Mouse (Mus musculus) layer of hippocampus, adult 9-10 months (tissue): ENCODE results near the gene Arglu1.
A peak's percentile ranks its signal among the peaks of the same experiment; 100 is the strongest.

Experiments used
- DNase-seq: peaks from one replicate; pipeline ENCODE4 v3.0.0; 2022; ENCODE audit warnings: low spot score

The Arglu1 gene

DNA sequence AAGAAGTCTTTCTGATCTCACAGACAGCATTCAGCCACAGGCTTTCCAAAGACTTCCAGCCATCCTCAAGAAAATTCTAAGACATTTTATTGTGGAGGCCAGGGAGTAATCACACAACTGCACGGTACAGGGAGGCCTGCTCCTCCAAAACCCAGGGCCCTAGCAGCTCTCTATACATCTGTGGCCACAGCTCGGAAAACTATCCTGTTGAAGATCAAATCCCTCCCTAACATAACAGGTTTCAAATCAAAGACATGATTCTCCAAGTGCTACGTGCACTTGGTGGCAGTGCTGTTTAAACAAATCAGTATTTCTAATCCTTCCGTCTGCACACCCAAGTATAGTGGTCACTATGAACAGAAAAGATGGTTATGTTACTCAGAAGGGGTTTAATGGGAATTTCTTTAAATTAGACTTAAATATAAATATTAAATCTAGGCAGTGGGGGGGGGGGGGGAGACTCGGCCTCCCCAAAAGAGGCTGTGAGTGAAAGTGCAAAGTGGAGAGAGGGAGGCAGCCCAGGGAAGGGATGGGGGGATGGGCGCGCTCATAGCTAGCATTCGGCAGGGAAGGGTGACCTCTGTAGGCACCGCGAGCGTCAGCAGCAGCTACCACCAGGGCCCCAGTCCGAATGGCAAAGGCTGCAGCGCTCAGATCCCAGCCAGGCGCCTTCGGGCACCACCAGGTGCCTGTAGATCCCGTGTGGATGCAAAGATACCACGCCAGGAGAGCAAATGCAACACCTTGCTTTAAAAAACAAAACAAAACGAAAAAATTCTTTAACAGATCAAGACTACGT, 31.7 kb downstream of the Arglu1 start:
- no peak for DNase-seq

DNA sequence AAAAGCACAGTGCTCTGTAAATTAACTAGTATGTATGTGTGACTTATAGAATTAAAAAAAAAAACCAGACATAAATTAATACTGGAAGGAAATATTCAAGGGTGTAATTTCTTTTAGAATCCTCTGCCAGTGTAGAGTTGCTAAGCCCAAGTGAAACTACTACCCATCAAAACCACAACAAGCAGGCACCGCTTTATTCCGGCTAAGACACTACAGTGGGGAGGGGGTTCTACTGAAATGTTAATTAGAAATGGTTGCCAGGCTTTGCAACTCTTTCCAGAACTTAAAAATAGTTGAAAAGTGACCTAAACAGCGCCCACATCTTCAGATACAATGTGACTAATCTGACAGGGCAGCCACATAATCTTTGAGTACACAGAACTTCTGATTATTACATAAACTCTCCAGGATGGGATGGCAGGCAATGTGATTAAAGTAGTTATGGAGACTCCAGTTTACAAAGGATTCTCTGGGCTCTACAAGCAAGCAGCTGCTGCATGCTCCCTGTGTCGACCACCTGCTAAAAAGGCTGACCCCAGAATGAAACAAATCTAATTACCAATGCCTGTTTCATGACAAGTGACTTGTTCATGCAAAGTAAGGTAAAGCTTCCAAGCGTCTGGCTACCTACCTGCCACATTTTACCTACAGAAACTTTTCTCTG, 32.5 kb downstream of the Arglu1 start:
- no peak for DNase-seq

DNA sequence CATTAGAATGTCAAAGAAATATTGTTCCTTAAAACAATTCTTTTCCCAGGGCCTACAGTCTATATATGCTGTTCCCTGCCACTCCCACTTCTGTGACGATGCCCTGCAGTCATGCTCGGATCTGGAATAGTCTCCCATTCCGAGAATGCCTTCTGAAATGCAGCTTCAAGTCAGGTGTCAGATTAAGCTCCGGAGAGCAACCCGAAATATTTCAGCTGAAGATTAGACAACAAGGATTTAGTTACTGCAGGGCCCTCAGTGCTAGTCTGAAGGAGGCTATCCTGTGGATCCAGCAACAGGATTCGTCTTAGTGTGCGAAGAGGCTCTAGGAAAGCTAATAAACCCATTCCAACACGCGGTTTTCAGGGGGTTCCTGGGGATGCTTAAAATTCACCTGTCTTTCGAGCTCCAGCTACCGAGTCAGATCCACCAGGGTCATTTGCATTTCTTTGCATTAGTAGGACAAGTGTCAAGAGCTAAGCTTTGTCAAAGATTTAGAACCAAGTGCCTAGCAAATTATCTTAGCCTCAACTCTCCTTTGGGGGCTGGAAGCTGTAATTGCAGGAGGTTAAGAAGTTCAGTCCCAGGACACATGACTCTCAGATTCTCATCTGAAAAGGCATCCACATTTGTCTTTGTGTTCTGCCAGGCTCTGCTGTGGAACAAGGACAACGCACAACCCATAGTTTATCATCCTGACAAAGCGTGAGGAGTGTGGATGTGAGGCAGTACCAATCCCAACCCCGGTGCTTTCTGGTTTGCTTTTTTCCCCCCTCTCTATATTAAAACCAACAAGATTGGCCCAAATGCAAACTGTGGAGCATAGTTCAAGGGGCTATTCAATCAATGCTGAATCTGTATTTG, 33.5 kb downstream of the Arglu1 start:
- DNase-seq, result no peak

DNA sequence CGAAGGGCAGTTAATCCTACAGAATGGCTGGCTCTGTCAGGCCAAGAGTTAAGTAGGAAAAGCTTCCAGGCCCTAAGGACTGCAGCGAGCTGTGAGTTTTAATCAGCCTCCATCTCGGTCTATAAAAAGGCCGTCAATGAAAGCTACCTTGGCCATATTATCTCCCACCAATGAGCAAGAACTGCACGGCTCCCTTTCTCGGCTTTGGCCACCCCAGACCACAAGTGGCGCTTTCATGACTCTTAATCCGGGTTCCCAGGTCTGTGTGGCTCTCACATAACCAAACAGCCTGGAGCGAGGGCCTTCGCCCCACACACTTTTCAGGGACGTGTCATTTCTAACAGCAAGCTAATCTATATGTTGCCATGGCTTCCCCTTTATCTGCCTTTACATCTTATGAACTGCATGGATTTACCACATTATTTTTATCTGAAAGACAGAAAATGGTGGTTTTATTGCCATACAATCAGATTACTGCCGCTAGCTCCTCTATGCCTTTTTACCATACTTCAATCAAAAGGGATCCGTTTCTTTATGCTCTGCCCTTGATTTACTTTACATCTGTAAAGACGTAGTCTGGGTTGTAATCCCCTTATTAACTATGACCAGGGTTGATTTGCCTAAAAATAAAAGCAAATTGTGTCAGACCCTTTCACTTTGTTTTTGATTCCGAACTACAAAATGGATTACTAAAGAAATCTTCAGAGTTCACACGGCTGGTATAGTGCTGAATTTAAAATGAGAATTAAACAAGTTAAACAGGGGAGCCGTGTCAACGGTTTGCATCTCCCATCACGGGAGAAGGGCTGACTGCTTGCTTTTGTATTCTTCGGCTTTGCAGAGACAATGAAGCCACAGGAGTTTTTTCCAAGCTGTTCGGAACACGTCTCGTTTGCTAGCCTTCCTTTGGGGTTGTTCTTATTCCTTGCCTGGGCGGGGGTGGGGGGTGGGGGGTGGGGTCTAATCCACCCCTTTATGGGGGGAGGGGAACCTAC, 34.7 kb downstream of the Arglu1 start:
- no peak for DNase-seq

DNA sequence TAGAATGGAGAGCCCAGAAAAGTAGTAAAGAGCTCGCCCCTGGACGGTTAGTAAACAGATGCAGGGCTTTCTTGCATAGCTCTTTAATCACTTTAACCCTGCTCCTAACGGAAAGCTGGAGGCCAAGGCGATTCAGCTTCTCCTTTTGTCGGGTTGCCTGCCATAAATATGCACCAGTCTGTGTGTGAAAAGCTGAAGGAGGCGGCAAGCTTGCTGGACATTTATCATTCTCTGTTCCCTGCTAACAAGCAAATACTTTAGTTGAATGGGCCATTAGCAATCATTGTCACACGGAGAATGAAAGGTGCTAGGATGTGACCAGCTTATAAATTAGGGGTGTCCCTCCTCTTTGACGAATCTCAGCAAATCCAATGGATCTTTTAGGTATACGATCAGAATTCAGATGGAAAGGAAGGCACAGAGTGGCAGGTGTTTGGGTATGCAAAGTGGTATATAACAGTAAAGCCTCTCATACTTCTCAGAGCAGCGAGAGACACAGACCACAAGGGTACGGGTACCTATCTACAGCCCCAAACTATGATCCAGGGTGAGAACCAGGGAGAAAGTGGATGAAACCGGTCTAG, 36.3 kb downstream of the Arglu1 start:
- DNase-seq, result no peak

DNA sequence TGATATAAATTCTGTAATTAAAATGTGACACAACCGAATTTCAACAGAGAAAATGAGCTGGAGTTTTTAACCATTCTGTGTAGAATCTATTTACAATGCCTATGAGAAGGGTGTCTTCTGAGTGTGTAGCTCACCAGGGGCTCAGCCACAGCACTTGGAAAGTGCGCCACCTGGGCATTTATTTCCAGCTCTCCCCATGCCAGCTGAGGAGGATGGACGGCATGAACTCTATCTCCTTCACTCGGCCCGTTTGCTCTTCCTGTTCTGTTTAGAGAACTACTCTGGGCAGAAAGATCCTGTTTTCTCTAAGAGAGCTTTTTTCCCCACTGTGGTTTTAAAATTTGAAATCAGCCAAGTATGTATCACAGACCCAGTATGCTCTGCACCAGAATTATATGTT, 37.0 kb downstream of the Arglu1 start:
- no peak for DNase-seq

DNA sequence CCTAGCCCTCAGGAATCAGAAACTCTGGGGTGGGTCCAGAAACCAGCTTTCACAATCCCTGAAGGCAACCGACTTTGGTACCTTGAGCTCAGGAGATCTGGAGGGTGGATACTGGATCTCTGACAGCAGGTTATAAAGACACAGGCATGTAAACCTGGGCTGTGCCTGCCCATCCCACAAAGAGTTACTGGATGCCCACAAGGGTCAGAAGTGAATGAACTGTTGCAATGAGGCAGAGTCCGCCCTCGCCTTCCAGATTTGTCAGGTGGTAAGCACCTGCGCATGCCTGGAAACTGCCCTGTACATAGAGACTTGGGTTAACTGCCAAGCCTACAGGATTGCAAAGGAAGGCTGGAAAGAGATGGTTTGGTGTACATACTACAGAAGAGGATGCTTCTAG, 37.9 kb downstream of the Arglu1 start:
- DNase-seq, result no peak

DNA sequence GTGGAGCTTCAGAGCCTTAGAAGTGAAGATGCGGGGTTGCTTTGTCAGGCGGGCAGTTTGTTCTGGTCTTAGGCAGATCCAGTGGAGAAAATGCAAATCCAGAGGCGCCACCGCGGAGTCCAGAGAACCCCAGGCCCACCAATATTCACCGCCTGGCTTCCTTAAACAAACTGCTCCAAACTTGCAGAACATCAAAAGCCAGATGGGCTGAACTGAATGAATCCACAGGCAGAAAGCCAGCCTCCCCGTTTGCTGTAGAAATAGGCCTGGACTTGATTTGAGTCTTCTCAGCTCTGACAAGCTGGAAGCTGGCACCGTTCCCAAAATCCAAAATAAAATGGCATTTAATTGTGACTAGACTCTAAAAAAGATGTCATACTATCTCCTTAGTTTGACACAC, 40.4 kb downstream of the Arglu1 start:
- DNase-seq, result peak; percentile 83

DNA sequence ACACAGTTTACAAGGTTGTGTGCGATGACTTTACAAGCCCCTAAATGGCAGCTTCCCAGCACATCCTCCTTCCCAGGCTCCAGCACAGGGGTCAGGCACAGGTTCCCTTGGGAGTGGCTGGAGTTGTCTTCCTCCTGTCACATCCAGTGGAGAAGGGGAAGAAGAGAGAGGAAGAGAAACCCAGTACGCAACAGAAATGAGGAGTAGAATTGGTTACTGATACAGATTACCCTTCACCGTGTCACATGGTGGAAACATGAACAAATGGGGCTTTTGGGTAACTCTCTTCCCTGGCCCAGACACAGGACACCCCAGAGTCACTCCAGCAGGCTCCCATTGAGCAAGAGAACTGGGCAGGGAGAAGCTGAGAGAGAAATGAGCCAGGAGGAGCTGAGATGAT, 40.8 kb downstream of the Arglu1 start:
- no peak for DNase-seq

DNA sequence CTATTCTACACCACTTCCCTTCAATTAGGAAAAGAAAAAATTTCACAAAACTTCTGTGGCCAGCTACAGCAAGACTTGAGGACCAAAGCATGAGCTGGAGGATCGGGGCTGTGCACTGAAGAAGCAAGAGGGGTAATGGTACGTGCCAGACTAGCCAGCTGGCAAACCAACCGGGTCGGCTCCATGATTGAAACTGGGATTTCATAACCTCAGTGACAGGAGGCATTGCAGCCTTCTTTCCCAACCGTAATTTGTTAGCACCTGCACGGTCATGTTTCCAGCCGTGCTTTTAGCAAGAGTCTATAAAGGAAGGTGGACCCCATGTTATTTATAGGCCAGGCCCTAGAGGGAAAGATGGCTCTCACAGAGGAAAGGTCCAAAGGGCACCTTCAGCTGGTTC, 41.6 kb downstream of the Arglu1 start:
- no peak for DNase-seq

GRCm38 (mm10) chr8:8647824-8648223, 42.5 kb downstream of the Arglu1 start:
- DNase-seq, result no peak

- DNase-seq, result no peak
These were observed 43.0 kb downstream of the Arglu1 start for GRCm38 (mm10) chr8:8647319-8647718.

- no peak for DNase-seq
These were observed 46.0 kb downstream of the Arglu1 start for GRCm38 (mm10) chr8:8644160-8644915.

GRCm38 (mm10) chr8:8640264-8640588, 50.1 kb downstream of the Arglu1 start:
- DNase-seq, result no peak

GRCm38 (mm10) chr8:8639569-8640263, 50.6 kb downstream of the Arglu1 start:
- no peak for DNase-seq

DNA sequence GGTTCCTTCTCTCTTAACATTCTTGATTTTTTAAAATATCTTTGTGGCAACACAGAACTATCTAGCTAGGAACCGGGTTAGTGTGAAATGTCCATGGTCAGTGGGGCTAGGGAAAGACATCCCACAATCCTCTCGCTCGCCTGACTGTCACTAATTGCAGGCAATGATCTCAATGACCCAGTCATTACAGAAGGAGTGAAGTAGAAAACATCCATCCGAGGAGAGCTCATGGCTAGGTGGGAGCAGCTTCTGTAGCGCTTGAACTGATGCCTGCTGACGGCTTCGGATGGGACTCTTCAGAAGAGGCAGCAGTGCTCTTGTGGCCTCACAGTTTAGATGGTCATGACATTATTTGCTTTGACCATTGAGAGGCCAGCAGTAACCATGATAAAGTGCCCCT, 58.9 kb downstream of the Arglu1 start:
- no peak for DNase-seq

- DNase-seq, result no peak
These were observed 66.3 kb downstream of the Arglu1 start for GRCm38 (mm10) chr8:8624017-8624416.

DNA sequence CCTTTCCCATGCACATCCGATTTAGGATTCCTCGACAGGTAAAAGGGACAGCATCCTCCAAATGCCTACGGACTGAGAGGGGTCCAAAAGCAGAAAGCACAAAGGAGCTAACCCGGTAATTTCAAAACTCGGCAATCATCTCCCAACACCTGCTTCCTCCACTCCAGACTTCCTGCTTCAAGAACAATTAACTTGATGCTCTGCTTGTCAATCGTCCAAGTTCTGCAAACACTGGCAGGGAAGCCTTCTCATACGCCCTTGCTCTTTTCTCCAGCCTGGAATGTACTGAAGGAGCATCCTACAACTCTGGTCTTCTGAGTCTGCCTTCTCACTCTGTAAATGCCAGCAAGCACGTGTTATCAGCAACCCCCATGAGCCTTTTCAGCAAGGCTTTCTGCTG, 66.8 kb downstream of the Arglu1 start:
- DNase-seq, result no peak

DNA sequence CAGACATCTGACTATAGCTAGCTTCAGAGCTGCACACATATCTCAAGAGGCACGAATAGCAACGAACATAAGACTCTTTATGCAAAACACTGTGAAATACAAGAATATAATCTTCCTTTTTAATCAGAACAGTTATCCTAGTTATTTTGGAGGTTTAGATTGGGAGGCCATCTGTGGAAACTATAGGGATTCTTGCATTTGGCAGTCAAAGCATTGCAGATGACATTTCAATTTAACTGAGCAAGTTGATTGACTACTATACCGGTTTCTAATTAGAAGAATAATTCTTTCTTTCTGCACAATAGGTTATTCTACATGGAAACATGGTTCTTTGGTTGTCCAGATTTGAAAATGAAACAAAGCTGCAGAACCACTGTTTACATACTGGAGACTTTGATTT, 67.8 kb downstream of the Arglu1 start:
- no peak for DNase-seq

- DNase-seq, result no peak
These were observed 68.3 kb downstream of the Arglu1 start for GRCm38 (mm10) chr8:8622031-8622430.
